17 mouse cellular contexts compared by ENCODE assay signal in the genomic region with DNA sequence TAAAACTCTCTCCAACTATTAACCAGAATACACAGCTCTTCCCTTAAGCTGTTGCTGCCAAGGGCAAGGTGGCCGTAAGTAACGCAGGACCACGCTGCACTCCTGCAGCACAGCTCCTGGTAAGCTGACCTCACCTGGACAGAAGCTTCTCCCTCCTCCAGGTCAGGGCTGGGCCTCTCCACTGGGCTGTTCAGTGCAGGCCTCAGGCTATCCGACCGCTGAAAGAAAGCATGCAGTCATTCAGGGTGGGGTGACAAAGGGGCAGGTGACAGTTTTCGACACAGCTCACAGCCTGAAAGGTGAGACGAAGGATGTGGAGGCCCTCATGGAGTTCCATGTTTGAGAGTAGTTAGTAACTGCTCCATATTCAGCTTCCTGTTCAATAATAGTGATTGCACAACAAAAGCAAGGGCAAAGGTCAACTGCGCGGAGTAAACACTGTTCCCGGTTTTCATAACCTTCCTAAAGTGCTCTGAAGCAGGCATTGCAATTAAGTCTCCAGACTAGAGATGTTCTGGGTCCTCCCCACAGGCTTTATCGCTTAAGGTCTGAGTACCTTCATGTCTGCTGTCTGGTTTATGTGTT. TPM values are rescaled to one million over a fixed set of nuclear protein-coding genes. Genes with fewer than 3 reads are reported as not detected.
DNase-seq lines count a peak whose midpoint lies in the region; ATAC-seq and TF ChIP-seq lines count a peak whose summit lies in the region.
"Had no signal": no experiment of that assay in that cellular context is flagged by ENCODE, and none has a peak within 500 bp of the region (broad histone marks: within the 10 kb centered on the region; RNA-seq: fewer than 3 reads in every experiment).

No protein-coding gene starts in this region.

- H3K27me3 ChIP-seq in kidney, embryonic 16.5 days (ENCODE audit: insufficient read depth, low read length): no peaks in the 10 kb centered on the region
- H3K27me3 ChIP-seq: heart, embryonic 13.5 days; hindbrain, embryonic 13.5 days; limb, embryonic 15.5 days had no signal

- ATAC-seq in kidney, embryonic 16.5 days (ENCODE audit: low FRiP score, low TSS enrichment): no peak
- ATAC-seq: forebrain, postnatal 0 days had no signal

- no peak overlapping the region for H3K27ac ChIP-seq in kidney, embryonic 16.5 days (ENCODE audit: low read length)
- H3K27ac ChIP-seq: heart, embryonic 13.5 days; hindbrain, embryonic 13.5 days; limb, embryonic 15.5 days had no signal

- H3K9me3 ChIP-seq in kidney, embryonic 16.5 days (ENCODE audit: low read length): no peaks in the 10 kb centered on the region
- H3K9me3 ChIP-seq: heart, embryonic 13.5 days; hindbrain, embryonic 13.5 days; limb, embryonic 15.5 days had no signal

- no peak for TF ChIP-seq POLR2A in lung, adult 2 months (IDR thresholded peaks at IDR 0.05; ENCODE audit: borderline replicate concordance, extremely low read depth, low read depth, low read length)

- peak; percentile 35 for DNase-seq in adrenal gland, postnatal 10 days
- DNase-seq in adrenal gland, adult (ENCODE audit: inconsistent age in 2 of 2, low spot score in 1 of 2): no peak
- DNase-seq in kidney, postnatal 25 days: peak; percentile 32 to 40
- DNase-seq in lung, adult 2 months: peak; percentile 45
- DNase-seq in yolk sac, embryonic 10.5 days (ENCODE audit: low spot score): peak; percentile 79
- no peak for DNase-seq in thymus, adult 18-20 months
- DNase-seq in embryo, embryonic 9.5 days (ENCODE audit: extremely low spot score): no peak
- DNase-seq: embryo, embryonic 11 days; forebrain, postnatal 0 days; gastrocnemius, postnatal 14 days; right cerebral cortex, adult 18-20 months; thymus, postnatal 25 days had no signal

- peaks cover 74% of the 10 kb centered on the region for H3K36me3 ChIP-seq in kidney, embryonic 16.5 days (ENCODE audit: insufficient read depth, low read length)

- no peak overlapping the region for H3K4me2 ChIP-seq in kidney, embryonic 16.5 days (replicated peaks; ENCODE audit: low read depth, low read length)
- H3K4me2 ChIP-seq: heart, embryonic 13.5 days; hindbrain, embryonic 13.5 days; limb, embryonic 15.5 days had no signal

- H3K9ac ChIP-seq in kidney, embryonic 16.5 days (replicated peaks; ENCODE audit: low read length): no peak overlapping the region
- H3K9ac ChIP-seq: forebrain, postnatal 0 days; heart, embryonic 13.5 days; hindbrain, embryonic 13.5 days; limb, embryonic 15.5 days had no signal

- H3K4me1 ChIP-seq in kidney, embryonic 16.5 days (ENCODE audit: insufficient read depth, low read length): no peaks in the 10 kb centered on the region
- peaks cover 2% of the 10 kb centered on the region; the same call in 1 of the 2 replicates for H3K4me1 ChIP-seq in lung, adult 2 months (ENCODE audit: control insufficient read depth, insufficient read depth, low read length)
- H3K4me1 ChIP-seq: heart, embryonic 13.5 days; hindbrain, embryonic 13.5 days; limb, embryonic 15.5 days had no signal

- no peak overlapping the region for H3K4me3 ChIP-seq in kidney, embryonic 16.5 days (ENCODE audit: low read length)
- H3K4me3 ChIP-seq in lung, adult 2 months (replicated peaks; ENCODE audit: extremely low read depth, low read depth, low read length): no peak overlapping the region
- H3K4me3 ChIP-seq: erythroblast, embryonic 14.5 days; heart, embryonic 13.5 days; hindbrain, embryonic 13.5 days; limb, embryonic 15.5 days had no signal

- TF ChIP-seq CTCF in lung, adult 2 months (IDR thresholded peaks at IDR 0.05; ENCODE audit: insufficient read depth, low read length): no peak

- 88% methylated on average over 11 of the region's 11 CpGs for WGBS in kidney, embryonic 16.5 days
- WGBS in lung, adult 2 months: 66% methylated on average over 11 of the region's 11 CpGs

RNA-seq across cellular contexts. Expression of a gene that starts 37.9 kb away (rescaled TPM):
- total RNA-seq in adrenal gland, postnatal 10 days (2021): 100 to 1,000 TPM; 125 to 132 TPM
- polyA plus RNA-seq in kidney, embryonic 16.5 days (2015; fragmentation: Nextera tagmentation; extraction: Ambion mirVana): 37.5 and 45.5 TPM in 2 replicates
- polyA plus RNA-seq in lung, adult 2 months (2012; rRNA removed): 120 and 134 TPM in 2 replicates

Comparison
In these comparisons a context has a peak if more than half of its experiments do, and no peak if none do; other contexts are left out.
1. DNase-seq: peak in adrenal gland, postnatal 10 days (single experiment), kidney, postnatal 25 days (2 of 2), lung, adult 2 months (single experiment) and yolk sac, embryonic 10.5 days (single experiment); none in adrenal gland, adult (0 of 2), thymus, adult 18-20 months (0 of 2) and embryo, embryonic 9.5 days (single experiment).